Mouse (Mus musculus): Measurements from ENCODE around the gene Sf3a2. TPM values are rescaled to one million over a fixed set of nuclear protein-coding genes. Genes with fewer than 3 reads are reported as not detected.
A peak's percentile ranks its signal among the peaks of the same experiment; 100 is the strongest.

The Sf3a2 gene
- polyA plus RNA-seq, 1 experiment from 2014 or later: 31.3 TPM

- no peak for ATAC-seq (ENCODE audit: insufficient read depth)
- peaks cover 54% of the 10 kb centered on the region for H3K4me1 ChIP-seq (replicated peaks)
- H3K36me3 ChIP-seq (replicated peaks): peaks cover 48% of the 10 kb centered on the region
- WGBS (ENCODE audit: insufficient replicate concordance): 77% methylated on average over 5 of the region's 5 CpGs
- H3K27me3 ChIP-seq: peaks cover 44% of the 10 kb centered on the region
- H3K27ac ChIP-seq (replicated peaks): no peak overlapping the region; the same call in 1 of the 2 replicates
- H3K4me3 ChIP-seq (replicated peaks): no peak overlapping the region
- H3K4me2 ChIP-seq: no peak overlapping the region
- H3K9ac ChIP-seq: no peak overlapping the region
- H3K9me3 ChIP-seq (replicated peaks): no peaks in the 10 kb centered on the region
Observed at GRCm38 (mm10) chr10:80805322-80805721, 7.3 kb downstream of the Sf3a2 start.

- Histone ChIP-seq H3K4me2 (0 out of 2 replicates have a peak overlapping the region, but pooled peaks have one; percentile 82), H3K27ac (replicated peaks) (no peak overlapping the region), H3K9ac (no peak overlapping the region), H3K36me3 (replicated peaks) (peaks cover 45% of the 10 kb centered on the region), H3K4me3 (replicated peaks) (no peak overlapping the region), H3K4me1 (replicated peaks) (peaks cover 51% of the 10 kb centered on the region), H3K9me3 (replicated peaks) (no peaks in the 10 kb centered on the region), H3K27me3 (peaks cover 50% of the 10 kb centered on the region)
- WGBS (ENCODE audit: insufficient replicate concordance): 12% methylated on average over 3 of the region's 3 CpGs
- peak; percentile 59 for ATAC-seq (ENCODE audit: insufficient read depth)
Observed at GRCm38 (mm10) chr10:80805925-80806324, 7.9 kb downstream of the Sf3a2 start.

DNA sequence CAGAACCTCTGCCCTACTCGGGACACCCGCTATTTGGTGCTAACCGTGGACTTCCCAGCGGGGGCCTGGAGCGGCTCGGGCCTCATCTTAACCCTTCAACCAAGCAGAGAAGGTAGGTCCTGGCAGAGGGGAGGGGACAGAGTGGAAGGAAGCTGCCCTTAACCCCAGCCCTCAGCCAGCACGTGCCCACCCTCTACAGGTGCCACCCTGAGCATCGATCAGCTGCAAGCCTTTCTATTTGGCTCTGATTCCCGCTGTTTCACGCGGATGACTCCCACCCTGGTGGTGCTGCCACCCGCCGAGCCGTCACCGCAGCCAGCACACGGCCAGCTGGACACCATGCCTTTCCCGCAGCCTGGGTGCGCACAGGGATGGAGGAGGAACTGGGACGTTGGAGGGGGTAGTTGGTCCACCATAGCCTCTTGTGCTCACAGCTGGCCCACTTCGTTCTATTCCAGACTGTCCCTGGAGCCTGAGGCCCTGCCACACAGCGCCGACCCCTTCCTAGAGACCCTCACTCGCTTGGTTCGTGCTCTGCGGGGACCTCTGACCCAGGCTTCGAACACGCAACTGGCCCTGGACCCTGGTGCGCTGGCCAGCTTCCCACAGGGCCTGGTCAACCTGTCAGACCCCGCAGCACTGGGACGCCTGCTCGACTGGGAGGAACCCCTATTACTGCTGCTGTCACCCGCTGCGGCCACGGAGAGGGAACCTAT lies 8.5 kb downstream of the Sf3a2 start:
- H3K4me2 ChIP-seq: peak overlapping the region; percentile 82
- peaks cover 56% of the 10 kb centered on the region for H3K27me3 ChIP-seq
- H3K36me3 ChIP-seq (replicated peaks): peaks cover 39% of the 10 kb centered on the region
- peaks cover 51% of the 10 kb centered on the region for H3K4me1 ChIP-seq (replicated peaks)
- peak overlapping the region; percentile 47; the same call in 1 of the 2 replicates for H3K9ac ChIP-seq
- H3K9me3 ChIP-seq (replicated peaks): no peaks in the 10 kb centered on the region
- peak overlapping the region; percentile 53 for H3K4me3 ChIP-seq (replicated peaks)
- H3K27ac ChIP-seq (replicated peaks): peak overlapping the region; percentile 29; the same call in 1 of the 2 replicates
- ATAC-seq (ENCODE audit: insufficient read depth): peak; percentile 3; the same call in 1 of the 2 replicates
- 51% methylated on average over 34 of the region's 34 CpGs for WGBS (ENCODE audit: insufficient replicate concordance)

GRCm38 (mm10) chr10:80807057-80807627 lies 9.1 kb downstream of the Sf3a2 start:
- ATAC-seq (ENCODE audit: insufficient read depth): peak; percentile 40
- peak overlapping the region; percentile 82 for H3K4me2 ChIP-seq
- H3K4me3 ChIP-seq (replicated peaks): peak overlapping the region; percentile 53
- no peaks in the 10 kb centered on the region for H3K9me3 ChIP-seq (replicated peaks)
- H3K4me1 ChIP-seq (replicated peaks): peaks cover 51% of the 10 kb centered on the region
- peak overlapping the region; percentile 47 for H3K9ac ChIP-seq
- H3K27me3 ChIP-seq: peaks cover 62% of the 10 kb centered on the region
- peak overlapping the region; percentile 29 for H3K27ac ChIP-seq (replicated peaks)
- peaks cover 33% of the 10 kb centered on the region for H3K36me3 ChIP-seq (replicated peaks)
- under 1% methylated on average over 58 of the region's 58 CpGs for WGBS (ENCODE audit: insufficient replicate concordance)

- Histone ChIP-seq H3K9ac (no peak overlapping the region), H3K9me3 (replicated peaks) (no peaks in the 10 kb centered on the region), H3K4me2 (peak overlapping the region; percentile 39), H3K4me1 (replicated peaks) (peaks cover 51% of the 10 kb centered on the region), H3K27me3 (peaks cover 74% of the 10 kb centered on the region), H3K36me3 (replicated peaks) (peaks cover 21% of the 10 kb centered on the region), H3K27ac (replicated peaks) (no peak overlapping the region), H3K4me3 (replicated peaks) (0 out of 2 replicates have a peak overlapping the region, but pooled peaks have one; percentile 1)
- WGBS (ENCODE audit: insufficient replicate concordance): 18% methylated on average over 40 of the region's 40 CpGs
- no peak for ATAC-seq (ENCODE audit: insufficient read depth)
Observed at GRCm38 (mm10) chr10:80808099-80808984, 10.3 kb downstream of the Sf3a2 start.

DNA sequence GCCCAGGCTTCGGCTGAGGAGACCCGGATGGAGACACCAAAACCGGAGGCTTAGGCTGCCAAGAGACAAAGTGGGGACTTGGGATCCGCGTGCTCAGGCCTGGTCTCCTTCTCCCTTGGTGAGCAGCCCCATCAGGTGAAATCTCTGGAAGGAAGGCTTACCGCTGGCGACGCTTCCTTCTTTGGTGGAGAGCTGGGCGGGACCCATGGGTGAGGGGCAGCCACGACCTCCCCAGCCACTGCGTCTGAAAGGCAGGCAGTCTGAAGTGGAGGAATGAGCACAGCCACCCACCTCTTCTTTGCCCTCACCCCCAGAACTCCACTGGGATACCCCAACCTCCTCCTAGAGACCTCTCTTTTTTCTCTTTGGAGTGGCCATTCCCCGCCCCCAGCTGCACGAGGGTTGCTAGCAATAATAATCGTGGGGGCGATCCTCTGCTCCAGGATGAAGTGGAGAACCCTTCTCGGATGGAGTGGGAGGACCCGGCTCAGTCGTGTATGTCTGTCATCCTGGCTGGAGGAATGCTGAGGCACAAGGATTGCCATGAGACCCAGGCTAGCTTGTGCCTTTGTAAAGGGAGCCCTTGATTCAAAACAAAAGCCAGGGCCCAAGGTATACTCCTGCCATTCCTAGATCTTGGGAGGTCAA lies 11.1 kb downstream of the Sf3a2 start:
- Histone ChIP-seq H3K27ac (replicated peaks) (no peak overlapping the region), H3K27me3 (peaks cover 78% of the 10 kb centered on the region), H3K4me2 (peak overlapping the region; percentile 39), H3K4me3 (replicated peaks) (0 out of 2 replicates have a peak overlapping the region, but pooled peaks have one; percentile 1), H3K36me3 (replicated peaks) (peaks cover 13% of the 10 kb centered on the region), H3K9me3 (replicated peaks) (no peaks in the 10 kb centered on the region), H3K4me1 (replicated peaks) (peaks cover 51% of the 10 kb centered on the region), H3K9ac (no peak overlapping the region)
- WGBS (ENCODE audit: insufficient replicate concordance): 8% methylated on average over 18 of the region's 18 CpGs
- no peak for ATAC-seq (ENCODE audit: insufficient read depth)

DNA sequence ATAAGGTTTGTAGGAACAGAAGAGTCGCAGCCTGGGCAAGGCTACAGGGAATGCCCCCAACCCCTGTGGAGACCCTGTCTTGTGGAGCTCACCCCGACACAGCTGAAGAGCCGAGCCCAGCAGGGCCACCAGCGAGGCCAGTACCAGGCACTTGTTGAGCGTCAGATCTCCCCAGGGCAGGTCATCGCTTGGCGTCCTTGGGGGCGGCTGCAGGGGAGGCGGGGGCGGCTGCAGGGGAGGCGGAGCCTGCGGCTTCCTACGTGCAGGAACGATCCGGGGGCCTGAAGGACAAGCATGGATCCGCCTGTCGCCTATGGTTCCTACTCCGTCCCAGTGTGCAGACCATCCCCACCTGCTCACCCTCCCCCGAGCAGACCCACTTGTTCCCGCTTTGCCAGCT lies 12.1 kb downstream of the Sf3a2 start:
- no peak for ATAC-seq (ENCODE audit: insufficient read depth)
- H3K4me2 ChIP-seq: peak overlapping the region; percentile 18; the same call in 1 of the 2 replicates
- H3K27me3 ChIP-seq: peaks cover 82% of the 10 kb centered on the region
- H3K27ac ChIP-seq (replicated peaks): no peak overlapping the region
- no peak overlapping the region for H3K4me3 ChIP-seq (replicated peaks)
- H3K9me3 ChIP-seq (replicated peaks): no peaks in the 10 kb centered on the region
- WGBS (ENCODE audit: insufficient replicate concordance): 9% methylated on average over 20 of the region's 20 CpGs
- H3K36me3 ChIP-seq (replicated peaks): peaks cover 4% of the 10 kb centered on the region
- no peak overlapping the region for H3K9ac ChIP-seq
- H3K4me1 ChIP-seq (replicated peaks): peaks cover 48% of the 10 kb centered on the region

- Histone ChIP-seq H3K27me3 (peaks cover 66% of the 10 kb centered on the region), H3K9me3 (replicated peaks) (no peaks in the 10 kb centered on the region), H3K27ac (replicated peaks) (no peak overlapping the region), H3K4me1 (replicated peaks) (peaks cover 29% of the 10 kb centered on the region), H3K36me3 (replicated peaks) (no peaks in the 10 kb centered on the region), H3K4me3 (replicated peaks) (no peak overlapping the region), H3K9ac (no peak overlapping the region), H3K4me2 (no peak overlapping the region)
- ATAC-seq (ENCODE audit: insufficient read depth): no peak
- WGBS (ENCODE audit: insufficient replicate concordance): 45% methylated on average over 5 of the region's 5 CpGs
Observed at GRCm38 (mm10) chr10:80812391-80813041, 14.5 kb downstream of the Sf3a2 start.

DNA sequence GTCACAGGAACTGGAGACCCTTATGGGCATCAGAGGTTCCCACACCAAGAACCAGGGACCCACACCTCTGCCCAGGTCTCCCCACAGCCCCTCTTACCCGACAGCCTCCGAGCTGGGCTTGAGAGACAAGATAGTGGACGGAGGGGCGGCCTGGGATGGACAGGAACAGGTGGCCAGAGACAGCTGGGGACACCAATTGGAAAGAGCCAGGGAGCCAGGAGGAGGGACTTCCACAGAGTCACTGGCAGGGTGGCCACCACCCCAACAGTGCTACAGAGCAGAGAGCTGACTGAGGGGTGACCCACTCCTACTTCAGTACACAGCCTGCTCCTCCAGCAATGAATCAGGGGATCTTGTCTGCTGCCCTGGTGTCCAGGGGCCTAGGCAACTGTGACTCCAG lies 15.4 kb downstream of the Sf3a2 start, which contains the start of gene Jsrp1:
Gene Jsrp1, minus strand, starts transcription at position 133 of the 400 bp plus-strand sequence.
- Histone ChIP-seq H3K27ac (replicated peaks) (no peak within 1 kb of the TSS), H3K9me3 (replicated peaks) (no peaks in the 10 kb centered on the region), H3K4me3 (replicated peaks) (no peak within 1 kb of the TSS), H3K4me2 (no peak within 1 kb of the TSS), H3K4me1 (replicated peaks) (peaks cover 28% of the 10 kb centered on the region), H3K27me3 (peaks cover 57% of the 10 kb centered on the region), H3K9ac (no peak within 1 kb of the TSS), H3K36me3 (replicated peaks) (no peaks in the 10 kb centered on the region)
- 68% methylated on average over 4 of the region's 4 CpGs for WGBS (ENCODE audit: insufficient replicate concordance)
- no peak for ATAC-seq (ENCODE audit: insufficient read depth)

DNA sequence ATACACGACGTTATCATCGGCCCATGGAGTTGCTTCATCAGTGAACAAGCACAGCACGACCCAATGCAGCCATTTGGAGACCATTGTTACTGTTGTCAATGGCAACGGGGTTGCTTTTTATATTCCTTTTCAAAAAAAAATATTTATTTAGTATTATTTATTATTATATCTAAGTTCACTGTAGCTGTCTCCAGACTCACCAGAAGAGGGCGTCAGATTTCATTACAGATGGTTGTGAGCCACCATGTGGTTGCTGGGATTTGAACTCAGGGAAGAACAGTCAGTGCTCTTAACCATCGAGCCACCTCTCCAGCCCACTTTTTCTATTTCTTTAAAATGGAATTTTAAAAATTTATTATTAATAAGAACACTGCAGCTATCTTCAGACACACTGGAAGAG lies 16.8 kb downstream of the Sf3a2 start:
- 57% methylated on average over 7 of the region's 7 CpGs for WGBS (ENCODE audit: insufficient replicate concordance)
- ATAC-seq (ENCODE audit: insufficient read depth): no peak
- Histone ChIP-seq H3K4me1 (replicated peaks) (peaks cover 34% of the 10 kb centered on the region), H3K27me3 (peaks cover 43% of the 10 kb centered on the region), H3K4me3 (replicated peaks) (no peak overlapping the region), H3K4me2 (no peak overlapping the region), H3K36me3 (replicated peaks) (no peaks in the 10 kb centered on the region), H3K9me3 (replicated peaks) (no peaks in the 10 kb centered on the region), H3K27ac (replicated peaks) (no peak overlapping the region), H3K9ac (no peak overlapping the region)

All from liver, embryonic 15.5 days (tissue).